22 mouse cellular contexts compared by ENCODE assay signal in the genomic region with DNA sequence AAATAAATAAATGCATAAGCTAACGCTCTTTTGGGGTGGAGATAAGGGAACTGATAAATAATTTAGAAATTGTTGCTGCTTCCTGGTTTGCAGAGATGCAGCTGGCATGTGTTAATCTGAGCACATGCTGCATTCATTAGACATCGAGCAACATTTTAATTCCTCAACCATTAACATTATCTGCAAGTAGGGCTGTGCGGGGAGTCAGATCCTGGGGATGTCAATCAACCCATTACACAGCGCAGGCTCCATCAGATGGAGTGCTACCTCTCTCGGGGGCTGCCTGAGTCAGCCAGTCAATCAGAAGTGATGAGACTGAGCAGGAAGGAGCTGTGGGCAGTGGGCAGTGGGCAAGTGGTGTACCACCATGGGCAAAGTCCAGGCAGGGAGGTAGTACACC.
A peak's percentile ranks its signal among the peaks of the same experiment; 100 is the strongest.
DNase-seq lines count a peak whose midpoint lies in the region; ATAC-seq and TF ChIP-seq lines count a peak whose summit lies in the region.
"Had no signal": no experiment of that assay in that cellular context is flagged by ENCODE, and none has a peak within 500 bp of the region (broad histone marks: within the 10 kb centered on the region; RNA-seq: fewer than 3 reads in every experiment).

No protein-coding gene starts in this region.

- H3K27me3 ChIP-seq in forebrain, embryonic 12.5 days = peaks cover 17% of the 10 kb centered on the region
- no peaks in the 10 kb centered on the region for H3K27me3 ChIP-seq in forebrain, embryonic 11.5 days (ENCODE audit: control insufficient read depth, insufficient read depth, low read length)
- H3K27me3 ChIP-seq in midbrain, embryonic 14.5 days (ENCODE audit: control insufficient read depth, insufficient read depth, low read length) = no peaks in the 10 kb centered on the region
- H3K27me3 ChIP-seq: embryonic facial prominence, embryonic 13.5 days; limb, embryonic 12.5 days; liver, embryonic 12.5 days had no signal

- H3K4me1 ChIP-seq in forebrain, embryonic 12.5 days = peaks cover 42% of the 10 kb centered on the region
- H3K4me1 ChIP-seq in forebrain, embryonic 11.5 days (replicated peaks; ENCODE audit: control insufficient read depth, insufficient read depth, low read length) = peaks cover 9% of the 10 kb centered on the region; the same call in 1 of the 2 replicates
- peaks cover 40% of the 10 kb centered on the region for H3K4me1 ChIP-seq in midbrain, embryonic 14.5 days (ENCODE audit: control insufficient read depth, insufficient read depth, low read length)
- H3K4me1 ChIP-seq: embryonic facial prominence, embryonic 13.5 days had no signal

- H3K4me3 ChIP-seq in forebrain, embryonic 12.5 days (replicated peaks) = no peak overlapping the region
- H3K4me3 ChIP-seq in forebrain, embryonic 11.5 days (ENCODE audit: low read depth, low read length) = no peak overlapping the region
- no peak overlapping the region for H3K4me3 ChIP-seq in midbrain, embryonic 14.5 days (replicated peaks; ENCODE audit: low read depth, low read length)
- H3K4me3 ChIP-seq: embryonic facial prominence, embryonic 13.5 days; erythroblast, embryonic 14.5 days; limb, embryonic 12.5 days; liver, embryonic 12.5 days had no signal

- WGBS in forebrain, embryonic 12.5 days = 49% methylated on average over 5 of the region's 5 CpGs
- 67% methylated on average over 5 of the region's 5 CpGs for WGBS in forebrain, embryonic 11.5 days
- 25% methylated on average over 5 of the region's 5 CpGs for WGBS in midbrain, embryonic 14.5 days

- 0 out of 2 replicates have a peak, but pooled peaks have one; percentile 50 for ATAC-seq in forebrain, embryonic 12.5 days (ENCODE audit: low FRiP score)
- no peak for ATAC-seq in forebrain, embryonic 11.5 days (replicated peaks; ENCODE audit: low FRiP score)
- peak; percentile 34; the same call in 1 of the 2 replicates for ATAC-seq in midbrain, embryonic 14.5 days (ENCODE audit: low FRiP score, low TSS enrichment)
- ATAC-seq: activated CD4-positive, CD25-positive, alpha-beta regulatory T cell, adult 4 months; liver, embryonic 12.5 days had no signal

- no peak for TF ChIP-seq POLR2A in brain, embryonic 14.5 days (IDR thresholded peaks at IDR 0.05; ENCODE audit: borderline replicate concordance, extremely low read depth, insufficient read depth, insufficient read length, poor library complexity, severe bottlenecking)

- no peak for TF ChIP-seq CTCF in brain, embryonic 14.5 days (IDR thresholded peaks at IDR 0.05; ENCODE audit: borderline replicate concordance, extremely low read depth, insufficient read depth, insufficient read length)

- no peak overlapping the region for H3K27ac ChIP-seq in forebrain, embryonic 12.5 days
- H3K27ac ChIP-seq in forebrain, embryonic 11.5 days (ENCODE audit: low read depth, low read length) = no peak overlapping the region
- H3K27ac ChIP-seq in midbrain, embryonic 14.5 days (replicated peaks; ENCODE audit: low read depth, low read length) = no peak overlapping the region
- H3K27ac ChIP-seq: embryonic facial prominence, embryonic 13.5 days; kidney, postnatal 0 days; limb, embryonic 12.5 days; liver, embryonic 12.5 days had no signal

- no peak for DNase-seq in forebrain, embryonic 11.5 days (ENCODE audit: low spot score)
- DNase-seq in layer of hippocampus, adult 9-11 months = peak; percentile 21
- DNase-seq in layer of hippocampus, postnatal 14 days (ENCODE audit: low spot score in 2 of 2) = no peak
- DNase-seq in brain, embryonic 14.5 days (ENCODE audit: low read depth) = peak; percentile 84
- DNase-seq in midbrain, embryonic 14.5 days = peak; percentile 49
- no peak for DNase-seq in embryo, embryonic 10 days (ENCODE audit: low spot score)
- DNase-seq: adrenal gland, adult 8-10 months; cerebellum, adult 18-20 months; cerebellum, postnatal 25 days; embryo, embryonic 11 days; kidney, adult 2 months; lung, adult 2 months; lung, postnatal 14 days; thymus, adult 18-20 months; thymus, postnatal 36 days had no signal

- H3K36me3 ChIP-seq in forebrain, embryonic 12.5 days (replicated peaks) = no peaks in the 10 kb centered on the region
- H3K36me3 ChIP-seq in forebrain, embryonic 11.5 days (ENCODE audit: control insufficient read depth, insufficient read depth, low read length) = no peaks in the 10 kb centered on the region
- no peaks in the 10 kb centered on the region for H3K36me3 ChIP-seq in midbrain, embryonic 14.5 days (ENCODE audit: control insufficient read depth, insufficient read depth, low read length)
- H3K36me3 ChIP-seq: embryonic facial prominence, embryonic 13.5 days; limb, embryonic 12.5 days; liver, embryonic 12.5 days had no signal

- H3K9ac ChIP-seq in forebrain, embryonic 12.5 days = no peak overlapping the region
- no peak overlapping the region for H3K9ac ChIP-seq in forebrain, embryonic 11.5 days (ENCODE audit: low read length)
- H3K9ac ChIP-seq in midbrain, embryonic 14.5 days (replicated peaks; ENCODE audit: low read length) = no peak overlapping the region
- H3K9ac ChIP-seq: embryonic facial prominence, embryonic 13.5 days; limb, embryonic 12.5 days; liver, embryonic 12.5 days had no signal

- H3K9me3 ChIP-seq in forebrain, embryonic 12.5 days = no peaks in the 10 kb centered on the region
- no peaks in the 10 kb centered on the region for H3K9me3 ChIP-seq in forebrain, embryonic 11.5 days (ENCODE audit: control insufficient read depth, low read length)
- no peaks in the 10 kb centered on the region for H3K9me3 ChIP-seq in midbrain, embryonic 14.5 days (ENCODE audit: control insufficient read depth, low read length)
- H3K9me3 ChIP-seq: embryonic facial prominence, embryonic 13.5 days; limb, embryonic 12.5 days; liver, embryonic 12.5 days had no signal

- no peak overlapping the region for H3K4me2 ChIP-seq in forebrain, embryonic 12.5 days
- H3K4me2 ChIP-seq in forebrain, embryonic 11.5 days (ENCODE audit: low read depth, low read length, severe bottlenecking) = no peak overlapping the region
- no peak overlapping the region for H3K4me2 ChIP-seq in midbrain, embryonic 14.5 days (ENCODE audit: low read length)
- H3K4me2 ChIP-seq: embryonic facial prominence, embryonic 13.5 days; limb, embryonic 12.5 days; liver, embryonic 12.5 days had no signal

Comparison
In these comparisons a context has a peak if more than half of its experiments do, and no peak if none do; other contexts are left out.
1. DNase-seq: peak in layer of hippocampus, adult 9-11 months (single experiment), brain, embryonic 14.5 days (single experiment) and midbrain, embryonic 14.5 days (single experiment); none in forebrain, embryonic 11.5 days (single experiment), layer of hippocampus, postnatal 14 days (0 of 2) and embryo, embryonic 10 days (single experiment).